Mouse (Mus musculus): ENCODE measurements around the gene Galnt16. TPM values are rescaled to one million over a fixed set of nuclear protein-coding genes. Genes with fewer than 3 reads are reported as not detected.

Gene Galnt16
- total and polyA plus RNA-seq, 3 experiments = 2.0 to 3.0 (median 3.0) TPM

DNA sequence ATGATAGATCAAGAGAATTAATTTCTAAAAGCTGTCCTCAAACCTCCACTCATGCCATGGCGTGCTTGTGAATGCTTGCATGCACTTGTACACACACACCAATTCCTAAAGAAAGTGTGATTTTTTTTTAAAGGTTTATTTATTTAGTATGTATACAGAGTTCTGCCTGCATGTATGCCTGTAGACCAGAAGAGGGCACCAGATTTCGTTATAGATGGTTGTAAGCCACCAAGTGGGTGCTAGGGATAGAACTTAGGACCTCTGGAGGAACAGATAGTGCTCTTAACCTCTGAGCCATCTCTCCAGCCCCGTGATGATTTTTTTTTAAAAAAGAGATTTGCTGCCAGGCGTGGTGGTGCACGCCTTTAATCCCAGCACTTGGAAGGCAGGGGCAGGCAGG, 24.8 kb upstream of the Galnt16 start:
- H3K79me2 ChIP-seq (replicated peaks; ENCODE audit: control insufficient read depth, insufficient read depth, low read length) = no peaks in the 10 kb centered on the region
- DNase-seq = no peak
- no peak overlapping the region for H3K27ac ChIP-seq
- no peak overlapping the region for H3K4me3 ChIP-seq
- H3K9ac ChIP-seq (ENCODE audit: low read depth, low read length) = no peak overlapping the region
- no peaks in the 10 kb centered on the region for H3K27me3 ChIP-seq (ENCODE audit: control insufficient read depth, insufficient read depth, low read length)
- no peaks in the 10 kb centered on the region for H3K4me1 ChIP-seq (ENCODE audit: control insufficient read depth, insufficient read depth, low read length)
- TF ChIP-seq EP300 (IDR thresholded peaks at IDR 0.05; ENCODE audit: insufficient read depth, low read depth, low read length) (no peak), CTCF (IDR thresholded peaks at IDR 0.05) (peak; percentile 19; the same call in 1 of the 2 replicates), POLR2A (IDR thresholded peaks at IDR 0.05; ENCODE audit: insufficient read depth, low read depth, low read length) (no peak)
- 96% methylated on average over 5 of the region's 5 CpGs for WGBS
- H3K36me3 ChIP-seq (ENCODE audit: control insufficient read depth, insufficient read depth, low read length) = no peaks in the 10 kb centered on the region
- intact Hi-C loops (cut with DNase I) = no loop called here

DNA sequence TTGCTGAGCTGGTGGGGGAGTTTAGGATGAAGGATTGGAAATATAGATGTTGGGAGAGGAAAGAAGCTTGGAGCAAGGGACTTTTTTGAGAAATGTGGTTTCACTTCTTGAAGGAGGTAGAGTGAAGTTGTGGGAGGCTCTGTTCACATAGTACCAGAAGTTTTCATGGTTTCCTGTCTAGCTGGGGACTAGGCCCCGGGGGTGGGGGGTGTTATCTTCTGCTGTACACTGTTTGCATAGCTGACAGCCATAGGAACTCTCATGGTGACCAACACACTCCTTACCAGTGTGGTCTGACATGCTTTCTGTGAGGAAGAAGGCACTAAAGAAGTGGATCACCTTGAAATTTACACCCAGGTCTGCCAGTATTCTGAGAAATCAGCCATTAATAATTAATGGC, 22.4 kb upstream of the Galnt16 start:
- no peaks in the 10 kb centered on the region for H3K79me2 ChIP-seq (replicated peaks; ENCODE audit: control insufficient read depth, insufficient read depth, low read length)
- no peak for TF ChIP-seq CTCF (IDR thresholded peaks at IDR 0.05)
- no peak for TF ChIP-seq EP300 (IDR thresholded peaks at IDR 0.05; ENCODE audit: insufficient read depth, low read depth, low read length)
- TF ChIP-seq POLR2A (IDR thresholded peaks at IDR 0.05; ENCODE audit: insufficient read depth, low read depth, low read length) = no peak
- no peak overlapping the region for H3K9ac ChIP-seq (ENCODE audit: low read depth, low read length)
- H3K4me3 ChIP-seq = no peak overlapping the region
- H3K27me3 ChIP-seq (ENCODE audit: control insufficient read depth, insufficient read depth, low read length) = no peaks in the 10 kb centered on the region
- H3K36me3 ChIP-seq (ENCODE audit: control insufficient read depth, insufficient read depth, low read length) = no peaks in the 10 kb centered on the region
- intact Hi-C loops (cut with DNase I) = loop anchor here (5.0 kb wide), 2 partner anchors 177 to 232 kb away; no protein-coding TSS in a partner anchor
- H3K4me1 ChIP-seq (ENCODE audit: control insufficient read depth, insufficient read depth, low read length) = no peaks in the 10 kb centered on the region
- H3K27ac ChIP-seq = no peak overlapping the region
- DNase-seq = no peak
- 50% methylated on average over 1 of the region's 1 CpGs for WGBS

DNA sequence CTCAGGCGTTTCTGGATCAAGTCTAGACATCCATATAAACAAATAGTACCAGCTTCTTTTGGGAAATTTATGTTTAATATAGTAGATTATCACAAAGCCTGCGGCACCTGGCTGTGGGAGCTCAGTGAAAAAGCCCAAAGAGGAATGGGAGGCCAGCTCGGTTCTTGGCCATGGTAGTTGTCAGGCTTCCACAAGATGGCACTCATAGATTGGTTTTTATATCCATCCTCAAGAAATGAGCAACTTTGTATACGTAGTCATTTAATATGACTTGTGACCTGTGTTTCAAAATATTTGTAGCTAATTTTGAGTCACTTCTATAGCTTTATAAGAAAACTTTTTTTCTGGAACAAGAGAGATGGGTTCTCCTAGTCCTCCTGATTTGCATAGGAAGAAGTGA, 19.7 kb upstream of the Galnt16 start:
- intact Hi-C loops (cut with DNase I) = loop anchor here (5.0 kb wide), 2 partner anchors 174 to 229 kb away; no protein-coding TSS in a partner anchor
- WGBS = 59% methylated on average over 4 of the region's 4 CpGs

DNA sequence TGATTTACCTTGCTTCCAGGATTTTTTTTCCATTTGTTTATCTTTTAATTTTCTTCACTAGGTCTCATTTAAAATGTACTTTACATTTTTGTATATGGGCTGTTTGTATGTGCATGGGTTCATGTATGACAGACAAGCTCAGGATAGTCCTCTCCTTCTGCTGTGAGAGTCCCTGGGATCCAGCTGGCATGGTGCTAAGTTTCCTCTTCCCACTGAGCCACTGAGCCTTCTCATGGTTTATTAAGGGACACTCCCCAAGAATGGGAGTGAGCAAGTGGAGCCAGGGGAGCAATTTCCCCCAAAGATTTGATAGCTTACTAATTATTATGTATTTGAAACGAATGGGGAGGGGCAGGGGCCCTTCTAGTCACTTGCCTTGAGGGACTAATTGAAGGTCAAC, 17.6 kb upstream of the Galnt16 start:
- intact Hi-C loops (cut with DNase I) = loop anchor here (5.0 kb wide), 1 partner anchor 112 kb away; no protein-coding TSS in a partner anchor
- WGBS = 71% methylated on average over 1 of the region's 1 CpGs

More for the DNA sequence above, 19.7 kb upstream of the Galnt16 start:
- Histone ChIP-seq H3K4me1 (ENCODE audit: control insufficient read depth, insufficient read depth, low read length) (no peaks in the 10 kb centered on the region), H3K27me3 (ENCODE audit: control insufficient read depth, insufficient read depth, low read length) (no peaks in the 10 kb centered on the region), H3K36me3 (ENCODE audit: control insufficient read depth, insufficient read depth, low read length) (no peaks in the 10 kb centered on the region), H3K79me2 (replicated peaks; ENCODE audit: control insufficient read depth, insufficient read depth, low read length) (no peaks in the 10 kb centered on the region), H3K9ac (ENCODE audit: low read depth, low read length) (no peak overlapping the region), H3K4me3 (no peak overlapping the region), H3K27ac (no peak overlapping the region)
- TF ChIP-seq POLR2A (IDR thresholded peaks at IDR 0.05; ENCODE audit: insufficient read depth, low read depth, low read length) (no peak), CTCF (IDR thresholded peaks at IDR 0.05) (peak; percentile 63)
- no peak for DNase-seq

DNA sequence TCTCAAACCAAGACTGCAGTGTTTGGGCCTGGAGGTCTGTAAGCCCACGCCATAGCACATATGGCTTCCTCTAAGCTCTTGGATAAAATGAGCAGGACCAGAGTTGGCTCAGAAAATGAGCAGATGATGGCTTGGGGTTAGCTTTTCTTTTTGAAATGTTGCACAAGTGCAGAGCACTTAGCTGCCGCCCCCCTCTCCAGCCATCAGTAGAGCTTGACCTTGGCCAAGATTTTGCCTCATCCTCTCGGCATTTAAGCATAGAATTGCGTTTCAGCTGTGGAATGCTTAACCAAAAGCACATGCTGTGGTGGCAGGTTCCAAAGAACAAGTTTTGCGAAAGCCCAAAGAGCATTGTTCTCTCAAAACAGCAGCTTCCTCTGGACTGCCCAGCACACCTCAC, 13.4 kb upstream of the Galnt16 start:
- peak; percentile 31 to 44 for DNase-seq

More for the DNA sequence above, 17.6 kb upstream of the Galnt16 start:
- no peak for DNase-seq
- H3K27ac ChIP-seq = no peak overlapping the region
- H3K79me2 ChIP-seq (replicated peaks; ENCODE audit: control insufficient read depth, insufficient read depth, low read length) = no peaks in the 10 kb centered on the region
- no peaks in the 10 kb centered on the region for H3K4me1 ChIP-seq (ENCODE audit: control insufficient read depth, insufficient read depth, low read length)
- H3K4me3 ChIP-seq = no peak overlapping the region
- no peaks in the 10 kb centered on the region for H3K36me3 ChIP-seq (ENCODE audit: control insufficient read depth, insufficient read depth, low read length)
- no peak overlapping the region for H3K9ac ChIP-seq (ENCODE audit: low read depth, low read length)
- no peaks in the 10 kb centered on the region for H3K27me3 ChIP-seq (ENCODE audit: control insufficient read depth, insufficient read depth, low read length)
- no peak for TF ChIP-seq EP300 (IDR thresholded peaks at IDR 0.05; ENCODE audit: insufficient read depth, low read depth, low read length)
- no peak for TF ChIP-seq POLR2A (IDR thresholded peaks at IDR 0.05; ENCODE audit: insufficient read depth, low read depth, low read length)
- TF ChIP-seq CTCF (IDR thresholded peaks at IDR 0.05) = no peak

DNA sequence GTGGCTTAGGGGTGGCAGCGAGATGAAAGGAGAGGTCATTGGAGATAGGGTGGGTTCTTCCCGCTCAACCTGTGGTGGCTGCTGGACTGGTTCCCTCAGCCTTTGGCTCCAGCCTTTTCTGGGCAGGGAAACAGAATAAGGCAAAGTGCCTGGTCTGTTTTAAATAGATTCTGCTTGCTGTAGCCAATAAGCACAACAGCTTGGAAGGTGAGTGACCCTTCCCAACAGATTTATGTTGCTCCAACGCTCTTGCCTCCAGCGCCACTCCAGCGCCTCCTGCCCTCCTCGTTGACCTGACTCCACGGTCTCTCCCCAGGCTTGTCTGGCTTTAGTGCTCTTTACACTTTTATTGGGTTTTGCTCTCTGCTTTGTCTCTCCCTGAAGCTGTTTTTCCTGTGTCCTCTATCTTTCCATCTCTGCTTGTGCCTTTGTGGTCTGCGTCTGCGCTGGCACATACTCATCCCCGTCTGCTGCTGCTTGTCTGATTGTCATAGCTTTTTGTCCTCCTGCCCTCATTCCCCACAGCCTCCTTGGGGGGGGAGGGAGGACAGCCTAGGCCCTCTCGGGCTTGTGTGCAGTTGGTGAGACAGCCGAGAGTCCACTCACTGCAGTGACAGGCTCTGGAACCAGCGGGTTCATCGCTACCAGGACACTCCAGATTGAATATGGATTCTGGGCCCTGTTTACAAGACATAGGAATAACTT, 10.9 kb upstream of the Galnt16 start:
- 43% methylated on average over 14 of the region's 14 CpGs for WGBS
- Histone ChIP-seq H3K27ac (peak overlapping the region; percentile 61), H3K79me2 (replicated peaks; ENCODE audit: control insufficient read depth, insufficient read depth, low read length) (no peaks in the 10 kb centered on the region), H3K9ac (ENCODE audit: low read depth, low read length) (peak overlapping the region; percentile 5; the same call in 1 of the 2 replicates), H3K36me3 (ENCODE audit: control insufficient read depth, insufficient read depth, low read length) (no peaks in the 10 kb centered on the region), H3K4me1 (ENCODE audit: control insufficient read depth, insufficient read depth, low read length) (peaks cover 2% of the 10 kb centered on the region; the same call in 1 of the 2 replicates), H3K27me3 (ENCODE audit: control insufficient read depth, insufficient read depth, low read length) (no peaks in the 10 kb centered on the region), H3K4me3 (no peak overlapping the region)
- peak; percentile 37 to 61 for DNase-seq
- TF ChIP-seq CTCF (IDR thresholded peaks at IDR 0.05) (no peak), POLR2A (IDR thresholded peaks at IDR 0.05; ENCODE audit: insufficient read depth, low read depth, low read length) (no peak)
- intact Hi-C loops (cut with DNase I) = loop anchor here (5.0 kb wide), 1 partner anchor 70 kb away; no protein-coding TSS in a partner anchor

More for the DNA sequence above, 13.4 kb upstream of the Galnt16 start:
- H3K36me3 ChIP-seq (ENCODE audit: control insufficient read depth, insufficient read depth, low read length) = no peaks in the 10 kb centered on the region
- TF ChIP-seq CTCF (IDR thresholded peaks at IDR 0.05) = no peak
- no peak for TF ChIP-seq EP300 (IDR thresholded peaks at IDR 0.05; ENCODE audit: insufficient read depth, low read depth, low read length)
- no peak for TF ChIP-seq POLR2A (IDR thresholded peaks at IDR 0.05; ENCODE audit: insufficient read depth, low read depth, low read length)
- 77% methylated on average over 5 of the region's 5 CpGs for WGBS
- H3K4me3 ChIP-seq = no peak overlapping the region
- intact Hi-C loops (cut with DNase I) = loop anchor here (5.0 kb wide), 2 partner anchors 73 to 108 kb away; no protein-coding TSS in a partner anchor
- H3K79me2 ChIP-seq (replicated peaks; ENCODE audit: control insufficient read depth, insufficient read depth, low read length) = no peaks in the 10 kb centered on the region
- H3K27ac ChIP-seq = no peak overlapping the region
- H3K4me1 ChIP-seq (ENCODE audit: control insufficient read depth, insufficient read depth, low read length) = peaks cover 2% of the 10 kb centered on the region; the same call in 1 of the 2 replicates
- no peak overlapping the region for H3K9ac ChIP-seq (ENCODE audit: low read depth, low read length)
- H3K27me3 ChIP-seq (ENCODE audit: control insufficient read depth, insufficient read depth, low read length) = no peaks in the 10 kb centered on the region

Measured in heart, adult 2 months (tissue).